Mouse (Mus musculus) embryonic fibroblast, embryonic 13.5 days (primary cell): Measurements from ENCODE around the gene Ccdc146. TPM values are rescaled to one million over a fixed set of nuclear protein-coding genes. Genes with fewer than 3 reads are reported as not detected.

Source experiments
- H3K27ac ChIP-seq: 2 replicates; pipeline ENCODE4 v1.5.1; 2012; ENCODE audit warnings: low read length, control low read depth, inconsistent platforms; ENCODE audit not compliant: insufficient read depth
- H3K4me1 ChIP-seq: 2 replicates; pipeline ENCODE4 v1.6.1; 2011; ENCODE audit warnings: low read length; ENCODE audit not compliant: control insufficient read depth, insufficient read depth
- H3K4me3 ChIP-seq: 2 replicates; pipeline ENCODE4 v1.5.1; 2011; ENCODE audit warnings: mild to moderate bottlenecking, control low read depth, low read length; ENCODE audit not compliant: insufficient read depth
- CTCF ChIP-seq: IDR thresholded peaks from 2 replicates; pipeline ENCODE4 v1.5.1; 2011; ENCODE audit warnings: mild to moderate bottlenecking, control low read depth, low read length, moderate library complexity, borderline replicate concordance; ENCODE audit not compliant: insufficient read depth
- POLR2A ChIP-seq: IDR thresholded peaks from 2 replicates; pipeline ENCODE4 v1.6.1; 2011; ENCODE audit warnings: low read depth, mild to moderate bottlenecking, control low read depth, low read length, moderate library complexity
- polyA plus RNA-seq: library from polyadenylated mRNA; stranded (reverse); fragments of >200 nt; gene quantifications from 2 replicates; pipeline ENCODE4 v1.2.4, GENCODE M21; 2011; ENCODE audit warnings: low read depth; ENCODE audit not compliant: missing spikeins, insufficient read length

The Ccdc146 gene
- polyA plus RNA-seq, 1 experiment, result not detected

- H3K4me1 ChIP-seq, result no peaks in the 10 kb centered on the region
- TF ChIP-seq POLR2A (no peak), CTCF (no peak)
- no peak overlapping the region for H3K4me3 ChIP-seq
- H3K27ac ChIP-seq, result no peak overlapping the region
Measured at GRCm38 (mm10) chr5:21387340-21387739, 37.1 kb downstream of the Ccdc146 start.

- Histone ChIP-seq H3K4me3 (no peak overlapping the region), H3K4me1 (no peaks in the 10 kb centered on the region), H3K27ac (no peak overlapping the region)
- TF ChIP-seq POLR2A (no peak), CTCF (no peak)
Measured at GRCm38 (mm10) chr5:21386432-21386831, 38.0 kb downstream of the Ccdc146 start.

GRCm38 (mm10) chr5:21384976-21385375 is 39.5 kb downstream of the Ccdc146 start:
- no peaks in the 10 kb centered on the region for H3K4me1 ChIP-seq
- H3K27ac ChIP-seq, result no peak overlapping the region
- H3K4me3 ChIP-seq, result no peak overlapping the region
- no peak for TF ChIP-seq POLR2A

GRCm38 (mm10) chr5:21384252-21384960 is 40.1 kb downstream of the Ccdc146 start:
- Histone ChIP-seq H3K4me3 (no peak overlapping the region), H3K4me1 (no peaks in the 10 kb centered on the region), H3K27ac (no peak overlapping the region)
- no peak for TF ChIP-seq CTCF
- no peak for TF ChIP-seq POLR2A

GRCm38 (mm10) chr5:21383392-21384251 is 40.9 kb downstream of the Ccdc146 start:
- H3K4me3 ChIP-seq, result no peak overlapping the region
- TF ChIP-seq CTCF (no peak), POLR2A (no peak)
- H3K27ac ChIP-seq, result no peak overlapping the region
- no peaks in the 10 kb centered on the region for H3K4me1 ChIP-seq

- Histone ChIP-seq H3K4me3 (no peak overlapping the region), H3K4me1 (no peaks in the 10 kb centered on the region), H3K27ac (no peak overlapping the region)
- no peak for TF ChIP-seq POLR2A
- no peak for TF ChIP-seq CTCF
Measured at GRCm38 (mm10) chr5:21382678-21383077, 41.8 kb downstream of the Ccdc146 start.

- Histone ChIP-seq H3K27ac (no peak overlapping the region), H3K4me1 (no peaks in the 10 kb centered on the region), H3K4me3 (no peak overlapping the region)
- no peak for TF ChIP-seq CTCF
- TF ChIP-seq POLR2A, result no peak
Measured at GRCm38 (mm10) chr5:21381986-21382385, 42.5 kb downstream of the Ccdc146 start.

- H3K27ac ChIP-seq, result no peak overlapping the region
- H3K4me1 ChIP-seq, result no peaks in the 10 kb centered on the region
- TF ChIP-seq CTCF (no peak), POLR2A (no peak)
- no peak overlapping the region for H3K4me3 ChIP-seq
Measured at GRCm38 (mm10) chr5:21378397-21378796, 46.1 kb downstream of the Ccdc146 start.

GRCm38 (mm10) chr5:21376935-21377334 is 47.5 kb downstream of the Ccdc146 start:
- H3K4me1 ChIP-seq, result no peaks in the 10 kb centered on the region
- no peak overlapping the region for H3K4me3 ChIP-seq
- H3K27ac ChIP-seq, result no peak overlapping the region
- TF ChIP-seq CTCF (no peak), POLR2A (no peak)

- Histone ChIP-seq H3K4me1 (peaks cover 4% of the 10 kb centered on the region; the same call in 1 of the 2 replicates), H3K4me3 (no peak overlapping the region), H3K27ac (no peak overlapping the region)
- TF ChIP-seq CTCF (no peak), POLR2A (no peak)
Measured at GRCm38 (mm10) chr5:21373180-21373518, 51.3 kb downstream of the Ccdc146 start.
